Mouse (Mus musculus): Measurements from ENCODE around the gene Polr2j. TPM values are rescaled to one million over a fixed set of nuclear protein-coding genes. Genes with fewer than 3 reads are reported as not detected.
A peak's percentile ranks its signal among the peaks of the same experiment; 100 is the strongest.
"Not testable (repeated sequence)": the region's sequence is repeated elsewhere in the genome, so short reads cannot be mapped to it uniquely, and the experiment has no call there.

Polr2j gene
- total RNA-seq, 2 experiments from 2014 or later: 88.0 to 92.4 TPM

DNA sequence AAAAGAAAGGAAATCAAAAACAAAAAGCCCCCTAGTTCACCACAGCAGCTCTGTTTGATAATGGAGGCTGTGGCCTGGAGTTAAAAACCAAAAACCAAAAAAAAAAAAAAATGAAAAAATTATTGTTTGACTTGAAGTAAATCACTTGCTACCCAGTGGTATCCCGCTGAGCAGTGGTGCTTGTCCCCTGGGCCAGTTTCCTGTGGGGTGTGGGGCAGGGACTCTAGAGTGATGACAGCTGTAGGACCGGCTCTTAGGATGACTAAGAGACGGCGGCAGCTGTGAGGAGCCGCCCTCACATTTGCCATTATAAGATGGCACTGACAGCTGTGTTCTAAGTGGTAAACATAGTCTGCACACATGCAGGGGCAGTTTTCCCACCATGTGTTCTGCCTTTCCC is 39.0 kb downstream of the Polr2j start:
- no peak for DNase-seq
- intact Hi-C loops (cut with DNase I): no loop called here

DNA sequence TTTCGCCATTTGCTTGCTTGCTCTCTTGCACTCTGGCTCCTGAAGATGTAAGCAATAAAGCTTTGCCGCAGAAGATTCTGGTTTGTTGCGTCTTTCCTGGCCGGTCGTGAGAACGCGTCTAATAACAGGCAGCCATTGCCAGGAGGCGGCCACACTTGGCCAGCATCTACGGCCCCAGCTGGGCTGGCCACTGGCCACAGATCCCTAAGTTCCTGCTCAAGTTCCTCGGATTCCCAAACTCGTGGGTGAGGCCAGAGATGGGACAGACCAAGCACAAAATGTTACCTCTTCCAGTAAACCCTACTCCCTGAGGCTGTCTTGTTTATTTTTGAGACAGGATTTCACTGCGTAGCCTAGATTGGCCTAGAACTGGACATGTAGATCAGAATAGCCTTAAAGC is 43.7 kb downstream of the Polr2j start:
- DNase-seq: peak; percentile 47
- intact Hi-C loops (cut with DNase I): not testable (repeated sequence)

DNA sequence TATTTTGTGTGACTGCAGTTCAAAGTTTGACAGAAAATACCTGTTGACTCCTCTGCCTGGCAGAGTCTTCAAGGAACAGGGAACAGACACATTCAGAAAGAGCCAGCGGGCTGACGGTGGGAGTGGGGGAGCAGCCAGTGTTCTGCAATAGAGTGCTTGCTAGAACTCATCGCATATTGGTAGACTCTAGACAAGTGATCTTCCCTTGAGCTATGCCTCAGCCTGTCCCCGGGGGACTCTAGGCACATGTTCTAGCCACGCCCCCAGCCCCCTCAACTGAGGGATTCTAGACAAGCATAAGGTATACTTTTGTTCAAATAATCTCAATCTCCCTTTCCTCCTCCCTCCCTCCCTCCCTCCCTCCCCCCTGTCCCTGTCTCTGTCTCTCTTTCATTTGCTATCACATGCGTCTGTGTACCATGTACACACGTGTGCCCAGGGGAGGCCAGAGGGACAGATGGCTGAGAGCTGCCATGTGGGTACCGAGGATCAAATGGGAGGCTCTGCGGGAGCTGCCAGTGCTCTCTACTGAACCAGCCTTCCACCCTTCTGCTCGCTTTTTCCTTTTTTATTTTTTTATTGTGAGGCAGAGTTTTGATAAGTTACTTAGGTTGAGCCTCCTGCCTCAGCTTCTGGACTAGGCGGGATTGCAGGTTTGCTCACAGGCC is 47.5 kb downstream of the Polr2j start:
- intact Hi-C loops (cut with DNase I): no loop called here
- peak; percentile 79 for DNase-seq

DNA sequence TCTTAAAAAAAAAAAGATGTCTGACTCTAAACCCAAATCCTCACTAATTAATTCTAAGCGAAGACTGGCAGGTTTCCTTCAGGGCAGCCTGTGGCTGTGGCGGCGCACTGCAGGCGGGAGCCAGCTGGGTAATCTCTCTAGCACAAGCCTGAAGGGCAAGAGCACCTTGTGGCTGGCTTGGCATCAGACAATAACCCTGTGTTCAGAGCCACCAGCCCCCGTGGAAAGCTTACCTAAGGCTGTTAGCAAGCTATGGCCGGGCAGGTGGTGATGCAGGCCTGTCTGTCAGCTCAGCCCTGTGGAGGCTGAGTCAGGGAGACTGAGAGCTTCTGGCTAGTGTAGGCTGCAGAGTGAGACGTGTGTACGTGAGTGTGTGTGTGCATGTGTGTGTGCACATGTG is 48.8 kb downstream of the Polr2j start:
- peak; percentile 55 for DNase-seq
- intact Hi-C loops (cut with DNase I): no loop called here

DNA sequence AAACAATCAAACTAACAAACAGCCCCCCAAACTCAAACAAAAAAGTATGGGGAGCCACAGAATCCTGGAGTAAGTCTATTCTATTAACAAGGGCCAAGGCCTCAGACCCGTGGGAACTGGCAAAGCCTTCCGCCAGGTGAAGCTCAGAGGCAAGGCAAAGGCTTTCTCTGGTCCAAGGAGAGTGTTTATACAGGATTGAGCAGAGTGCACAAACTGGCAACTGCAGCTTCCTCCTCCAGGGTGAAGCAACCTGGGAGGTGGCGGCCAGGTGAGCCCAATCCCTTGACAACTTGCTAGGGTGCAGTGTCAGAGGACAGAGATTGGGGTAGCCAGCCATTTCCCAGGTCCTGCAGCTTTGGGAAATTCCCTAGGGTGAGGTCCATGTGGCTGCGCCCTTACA is 50.9 kb downstream of the Polr2j start:
- intact Hi-C loops (cut with DNase I): no loop called here
- no peak for DNase-seq

DNA sequence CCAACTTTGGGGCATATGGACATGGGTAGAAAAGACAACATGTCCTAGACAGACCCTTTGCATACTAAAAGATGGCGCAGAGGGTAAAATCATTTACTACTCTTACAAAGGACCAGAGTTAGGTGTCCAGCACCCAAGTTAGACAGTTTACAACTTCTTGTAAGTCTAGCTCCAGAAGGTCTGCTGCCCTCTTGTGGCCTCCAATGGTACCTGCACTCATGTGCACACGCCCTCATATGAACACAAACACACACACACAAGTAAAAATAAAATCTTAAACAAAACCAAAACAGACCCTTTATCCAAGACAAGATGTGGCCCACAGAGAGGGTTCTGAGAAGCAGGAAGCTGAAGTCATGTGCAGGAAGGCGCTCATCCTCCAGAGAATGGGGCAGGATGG is 51.6 kb downstream of the Polr2j start:
- intact Hi-C loops (cut with DNase I): no loop called here
- DNase-seq: no peak

DNA sequence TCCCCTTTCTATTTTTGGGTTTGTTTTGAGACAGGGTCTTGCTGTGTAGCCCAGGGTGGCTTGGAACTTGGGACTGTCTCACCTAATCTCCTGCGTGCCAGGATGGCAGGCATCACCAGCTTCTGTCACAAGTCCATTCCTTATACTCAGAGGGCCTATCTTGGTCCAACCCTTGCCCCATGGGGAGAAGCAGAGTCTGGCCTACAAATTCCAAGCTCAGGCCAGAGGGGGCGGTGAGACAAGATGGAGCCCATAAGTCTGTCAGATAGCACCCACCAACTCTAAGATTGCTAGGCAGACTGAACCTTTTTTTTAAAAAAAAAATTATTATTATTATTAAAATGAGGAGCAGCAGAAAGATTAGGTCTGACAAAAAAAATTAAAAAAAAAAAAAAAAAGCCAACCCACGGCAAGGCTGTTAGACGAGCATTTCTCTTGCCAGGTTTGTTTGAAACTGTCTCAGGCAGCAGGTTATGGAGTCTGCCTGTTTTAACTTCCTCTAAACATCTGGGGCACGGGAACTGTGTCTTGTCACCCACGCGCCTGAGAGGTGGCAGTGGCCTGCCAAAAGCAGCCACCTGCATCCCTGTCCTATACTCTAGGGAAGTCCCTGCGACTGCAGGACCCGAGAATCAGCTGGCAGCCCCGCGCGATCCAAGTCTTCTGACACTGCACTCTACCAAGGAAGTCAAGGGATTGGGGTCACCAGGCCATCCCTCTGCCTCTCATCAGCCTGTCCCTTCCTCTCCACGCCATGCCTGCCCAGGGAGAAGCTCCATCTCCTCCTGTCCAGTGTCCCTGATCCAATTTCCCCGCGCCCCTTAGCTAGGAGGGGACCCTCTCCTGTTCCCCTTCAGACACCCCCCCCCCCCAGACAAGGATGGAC is 53.4 kb downstream of the Polr2j start:
- intact Hi-C loops (cut with DNase I): loop anchor here (5.0 kb wide), 1 partner anchor 33 kb away; the partner anchor contains the start of genes Alkbh4 and Lrwd1
- DNase-seq: peak; percentile 34

DNA sequence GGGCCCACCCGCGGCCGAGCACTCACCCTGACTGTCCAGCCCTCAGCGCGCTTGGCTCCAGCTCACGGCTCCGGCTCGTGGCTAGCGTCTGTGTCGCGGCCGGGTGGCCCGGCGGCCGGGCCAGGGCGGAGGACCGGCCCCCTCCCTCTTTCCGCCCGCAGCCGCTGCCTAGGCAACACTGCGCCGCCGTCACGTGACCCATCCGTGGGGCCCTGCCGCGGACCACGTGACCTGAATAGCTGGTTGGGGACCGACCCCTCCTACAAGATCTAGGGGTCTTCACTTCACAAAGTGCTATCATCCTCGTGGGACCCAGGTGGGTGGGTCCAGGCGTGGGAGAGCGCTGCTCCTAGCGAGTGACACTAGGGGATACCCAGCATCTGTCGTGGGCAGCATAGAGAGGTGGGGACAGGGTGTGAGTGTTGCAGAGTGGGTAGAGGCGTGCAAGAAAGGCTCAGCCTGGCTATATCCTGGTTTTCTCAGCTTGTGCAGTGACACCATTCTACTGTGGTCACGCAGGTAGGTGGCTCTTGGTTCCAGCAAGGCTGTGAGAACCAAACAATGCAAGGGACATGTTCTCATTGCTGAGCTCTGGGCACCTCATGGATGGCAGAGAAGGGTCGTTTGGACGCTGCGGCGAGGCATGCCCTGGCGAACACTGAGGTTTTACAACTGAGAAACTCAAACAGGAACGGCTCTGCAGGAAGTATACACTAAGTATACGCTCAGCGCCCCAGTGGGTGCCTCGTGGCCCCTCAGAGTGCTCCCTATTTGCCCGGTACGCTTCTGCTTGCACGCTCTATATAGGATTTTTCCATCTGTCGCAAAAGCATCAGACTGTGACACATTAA is 54.3 kb downstream of the Polr2j start, which contains the start of gene Orai2:
Orai2 (minus strand) TSS at position 202 of the 851 bp plus-strand sequence.
- DNase-seq: peak; percentile 90
- intact Hi-C loops (cut with DNase I): loop anchor here (5.0 kb wide), 1 partner anchor 33 kb away; the partner anchor contains the start of genes Alkbh4 and Lrwd1

DNA sequence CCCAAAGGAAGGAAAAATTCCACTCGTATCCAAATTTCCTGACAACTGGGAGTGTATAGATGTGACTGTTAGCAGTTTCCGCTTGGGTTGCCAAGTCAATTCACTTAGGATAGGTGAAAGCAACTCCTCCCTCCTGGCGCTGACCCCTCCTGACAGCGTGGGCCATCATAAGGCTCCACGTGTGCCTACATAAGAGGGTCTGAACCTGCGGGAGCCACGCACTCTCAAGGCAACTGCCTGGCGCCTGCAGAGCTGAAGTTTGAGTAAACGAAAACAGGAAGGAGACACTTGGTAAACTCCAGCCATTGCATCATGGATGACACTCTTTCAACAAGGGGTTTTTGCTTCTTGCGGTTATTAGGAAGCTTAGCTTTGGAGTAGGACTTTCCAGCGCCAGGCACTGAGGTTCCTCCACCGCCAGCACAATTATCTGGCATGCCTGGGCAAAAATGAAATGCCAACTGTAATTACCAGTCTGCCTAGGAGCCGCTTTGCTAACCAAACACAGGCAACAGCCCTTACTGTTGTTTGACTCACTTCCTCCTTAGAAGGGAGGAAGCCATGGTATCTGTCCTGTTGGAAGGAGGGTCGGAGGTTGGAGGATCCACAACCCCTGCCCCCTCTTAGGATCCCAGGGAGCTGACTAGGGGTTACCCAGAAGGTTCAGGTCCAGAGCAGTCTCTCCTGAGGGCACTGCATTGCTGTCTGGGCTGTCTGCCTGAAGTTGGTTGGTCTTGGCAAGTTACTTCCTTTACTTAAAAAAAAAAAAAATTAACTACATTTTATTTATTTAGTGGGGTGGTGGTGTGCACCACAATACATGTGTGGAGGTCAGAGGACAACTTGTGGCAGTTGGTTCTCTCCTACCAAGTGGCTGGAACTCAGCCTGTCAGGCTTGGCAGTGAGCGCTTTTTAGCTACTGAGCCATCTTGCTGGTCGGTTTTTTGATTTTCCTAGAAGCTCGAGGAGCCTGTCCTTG is 55.2 kb downstream of the Polr2j start:
- intact Hi-C loops (cut with DNase I): loop anchor here (5.0 kb wide), 1 partner anchor 34 kb away; the partner anchor contains the start of genes Alkbh4 and Lrwd1
- no peak for DNase-seq

Small RNAs within 50 kb of the gene (microRNA-seq; reads per million reads assigned to microRNA genes)
- gene Mir7035: 2.4 reads per million

Other genes with a start within 250 kb of the Polr2j start
- gene Hspb1, start 228.7 kb upstream of the Polr2j start, total RNA-seq (2021): 1 to 10 TPM; 3.2 to 3.7 TPM
- 1,000 to 10,000 TPM; 1,399 to 1,485 TPM for gene Ywhag, start 182.0 kb upstream of the Polr2j start, total RNA-seq (2021)
- gene Ssc4d, start 142.1 kb upstream of the Polr2j start, total RNA-seq (2021): 1 to 10 TPM; 2.0 to 2.7 TPM
- not detected for gene Zp3, start 136.5 kb upstream of the Polr2j start, total RNA-seq (2021)
- 10 to 100 TPM; 13.8 to 14.4 TPM for gene Dtx2, start 121.8 kb upstream of the Polr2j start, total RNA-seq (2021)
- gene Upk3b, start 78.1 kb upstream of the Polr2j start, total RNA-seq (2021): not detected
- gene Upk3bl, start 62.1 kb upstream of the Polr2j start, total RNA-seq (2021): not detected
- 10 to 100 TPM in 1 of 2 experiments, 1 to 10 TPM in 1; 10.0 to 13.1 TPM for gene Rasa4, start 32.7 kb upstream of the Polr2j start, total RNA-seq (2021)
- 10 to 100 TPM; 22.1 to 22.5 TPM for gene Lrwd1, start 19.4 kb downstream of the Polr2j start, total RNA-seq (2021)
- gene Alkbh4, start 19.5 kb downstream of the Polr2j start, total RNA-seq (2021): 10 to 100 TPM; 10.7 to 12.8 TPM
- gene Orai2, start 54.1 kb downstream of the Polr2j start, total RNA-seq (2021): 10 to 100 TPM; 56.5 to 58.2 TPM
- 10 to 100 TPM; 40.3 to 42.6 TPM for gene Prkrip1, start 82.3 kb downstream of the Polr2j start, total RNA-seq (2021)
- 10 to 100 TPM; 40.0 to 40.8 TPM for gene Sh2b2, start 129.9 kb downstream of the Polr2j start, total RNA-seq (2021)

Measured in left cerebral cortex, postnatal 4 days (tissue).